Mouse (Mus musculus): ENCODE data around the gene Klhl23.
"Not testable (repeated sequence)": the region's sequence is repeated elsewhere in the genome, so short reads cannot be mapped to it uniquely, and the experiment has no call there.

The Klhl23 gene

GRCm38 (mm10) chr2:69821711-69822110 is at the start of gene Klhl23:
Gene Klhl23 (plus strand): TSS chr2:69821944.
- no peak for DNase-seq (ENCODE audit: low read depth in 2 of 2, low spot score in 2 of 2)

GRCm38 (mm10) chr2:69773331-69773730 is 48.4 kb upstream of the Klhl23 start:
- no peak for DNase-seq (ENCODE audit: low read depth in 2 of 2, low spot score in 2 of 2)

- peak; percentile 15 to 24 for DNase-seq (ENCODE audit: low read depth in 2 of 2, low spot score in 2 of 2)
Observed at GRCm38 (mm10) chr2:69777985-69778835, 43.5 kb upstream of the Klhl23 start.

DNA sequence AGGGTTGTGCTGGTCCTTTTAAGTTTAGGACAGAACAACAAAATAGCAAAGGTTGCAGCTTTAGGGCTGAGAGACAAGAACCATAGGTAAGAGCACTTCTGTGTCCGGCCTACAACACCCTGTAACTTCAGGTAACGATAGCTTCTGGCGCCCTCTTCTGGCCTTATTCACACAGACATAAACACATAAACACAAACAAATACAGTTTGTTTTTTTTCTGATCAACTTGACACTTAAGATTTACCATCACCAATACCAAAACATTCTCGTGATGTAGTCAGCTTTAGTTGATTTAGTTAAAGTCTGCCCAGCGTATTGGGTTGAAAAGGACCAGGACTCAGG is 42.9 kb upstream of the Klhl23 start:
- peak; percentile 28 to 58 for DNase-seq (ENCODE audit: low read depth in 2 of 2, low spot score in 2 of 2)

GRCm38 (mm10) chr2:69788974-69789373 is 32.8 kb upstream of the Klhl23 start:
- no peak for DNase-seq (ENCODE audit: low read depth in 2 of 2, low spot score in 2 of 2)

GRCm38 (mm10) chr2:69789429-69790069 is 32.2 kb upstream of the Klhl23 start, which contains the start of the genes Ccdc173 and Phospho2:
Gene Ccdc173 (minus strand): TSS chr2:69789575.
Gene Phospho2 (plus strand): TSS chr2:69789623.
- DNase-seq (ENCODE audit: low read depth in 2 of 2, low spot score in 2 of 2) = peak; percentile 97

- DNase-seq (ENCODE audit: low read depth in 2 of 2, low spot score in 2 of 2) = peak; percentile 77 to 83
Observed at GRCm38 (mm10) chr2:69790285-69790684, 31.5 kb upstream of the Klhl23 start.

- DNase-seq (ENCODE audit: low read depth in 2 of 2, low spot score in 2 of 2) = no peak
Observed at GRCm38 (mm10) chr2:69790722-69791121, 31.0 kb upstream of the Klhl23 start.

- DNase-seq (ENCODE audit: low read depth in 2 of 2, low spot score in 2 of 2) = peak; percentile 71 to 80
Observed at GRCm38 (mm10) chr2:69802911-69803312, 18.8 kb upstream of the Klhl23 start.

GRCm38 (mm10) chr2:69803756-69804155 is 18.0 kb upstream of the Klhl23 start:
- DNase-seq (ENCODE audit: low read depth in 2 of 2, low spot score in 2 of 2) = no peak

DNA sequence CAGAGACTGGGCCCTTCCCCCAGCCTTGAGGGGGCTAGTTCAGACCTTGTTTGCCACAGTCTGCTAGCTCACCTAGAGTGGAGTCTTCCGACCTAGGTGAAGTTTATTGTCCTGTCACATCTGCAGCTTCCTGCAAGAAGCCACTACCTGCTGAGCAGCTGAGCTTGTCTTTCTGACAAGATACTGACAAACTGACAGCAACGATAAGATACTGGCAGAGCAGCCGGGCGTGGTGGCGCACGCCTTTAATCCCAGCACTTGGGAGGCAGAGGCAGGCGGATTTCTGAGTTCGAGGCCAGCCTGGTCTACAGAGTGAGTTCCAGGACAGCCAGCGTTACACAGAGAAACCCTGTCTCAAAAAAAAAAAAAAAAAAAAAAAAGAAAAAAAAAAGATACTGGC is 17.1 kb upstream of the Klhl23 start:
- DNase-seq (ENCODE audit: low read depth in 2 of 2, low spot score in 2 of 2) = not testable (repeated sequence)

GRCm38 (mm10) chr2:69810169-69810568 is 11.6 kb upstream of the Klhl23 start:
- DNase-seq (ENCODE audit: low read depth in 2 of 2, low spot score in 2 of 2) = no peak

- DNase-seq (ENCODE audit: low read depth in 2 of 2, low spot score in 2 of 2) = not testable (repeated sequence)
Observed at GRCm38 (mm10) chr2:69811349-69811748, 10.4 kb upstream of the Klhl23 start.

DNA sequence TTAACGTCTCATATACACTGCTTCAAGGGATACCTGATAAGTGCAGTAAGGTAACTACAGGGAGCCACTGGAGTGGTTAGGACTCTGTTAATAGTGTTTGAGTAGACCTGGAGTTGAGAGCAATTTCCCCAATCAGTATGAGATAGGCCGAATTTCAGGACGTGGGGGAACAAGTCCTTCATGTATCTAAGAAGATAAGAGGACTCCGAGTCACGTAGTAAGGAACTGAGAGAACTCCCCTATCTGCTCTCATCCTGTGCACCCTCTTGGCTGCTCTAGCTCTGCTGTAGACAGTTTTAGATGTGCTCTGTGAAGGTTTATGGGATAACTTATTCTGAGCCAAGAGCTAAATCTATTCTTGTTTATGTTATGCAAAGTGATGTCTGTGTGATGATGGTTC is 5.2 kb upstream of the Klhl23 start:
- no peak for DNase-seq (ENCODE audit: low read depth in 2 of 2, low spot score in 2 of 2)

- no peak for DNase-seq (ENCODE audit: low read depth in 2 of 2, low spot score in 2 of 2)
Observed at GRCm38 (mm10) chr2:69818350-69819085, 3.2 kb upstream of the Klhl23 start.

DNA sequence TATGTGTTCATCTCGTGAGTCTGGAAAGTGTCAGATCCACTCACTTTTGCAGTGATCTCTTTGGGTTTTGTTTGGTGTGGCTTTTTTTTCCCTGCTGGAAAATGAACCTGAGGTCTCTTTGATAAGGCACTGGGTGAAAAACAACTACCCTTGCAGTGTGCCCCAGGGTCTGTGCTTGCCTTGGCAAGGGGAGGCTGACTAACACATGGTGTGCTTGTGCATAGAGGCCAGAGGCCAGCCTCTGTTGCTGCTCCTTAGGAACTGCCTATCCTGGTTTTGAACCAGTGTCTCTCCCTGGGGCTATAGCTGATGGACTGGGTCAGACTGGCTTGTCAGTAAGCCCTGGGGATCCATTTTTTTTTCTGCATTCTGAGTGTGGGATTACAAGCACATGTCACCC is 1.5 kb upstream of the Klhl23 start:
- DNase-seq (ENCODE audit: low read depth in 2 of 2, low spot score in 2 of 2) = no peak

DNA sequence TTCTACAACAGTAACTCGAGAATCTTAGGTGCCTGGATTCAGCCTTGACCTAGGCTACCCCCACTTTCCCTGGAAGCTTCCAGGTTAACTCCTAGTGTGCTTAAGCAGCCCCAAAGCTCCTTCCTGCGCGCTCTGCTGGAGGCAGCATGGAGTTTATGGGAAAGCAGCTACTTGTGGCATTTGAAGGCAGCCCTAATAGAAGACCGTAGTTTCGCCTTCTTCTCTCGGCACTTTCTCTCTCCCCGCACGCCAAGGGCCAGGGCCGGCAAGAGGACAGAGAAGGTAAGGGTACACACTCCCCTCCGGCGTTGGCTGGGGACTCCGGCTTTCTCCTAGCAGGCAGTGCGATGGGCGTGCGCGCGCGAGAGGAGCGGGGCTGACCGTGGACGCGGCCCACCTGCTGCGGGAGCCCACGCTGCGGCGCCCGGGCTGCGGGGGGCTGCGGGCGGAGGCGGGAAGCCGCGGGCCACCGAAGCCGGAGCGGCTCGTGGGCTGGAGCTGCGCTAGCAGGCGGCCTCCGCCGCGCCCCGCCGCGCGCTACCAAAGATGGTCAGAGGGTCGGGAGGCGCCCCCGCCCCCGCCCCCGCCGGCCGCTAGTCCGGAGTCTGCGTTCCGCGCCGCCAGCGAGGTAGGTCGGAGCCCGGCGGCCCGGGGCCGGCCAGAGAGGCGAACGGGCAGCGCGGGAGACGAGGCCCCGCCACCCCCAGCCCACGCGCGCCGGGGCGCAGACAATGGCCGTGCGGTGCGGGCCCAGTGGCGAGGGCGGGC is 801 bp downstream of the Klhl23 start:
- DNase-seq (ENCODE audit: low read depth in 2 of 2, low spot score in 2 of 2) = peak in 1 of 2 experiments; percentile 4

DNA sequence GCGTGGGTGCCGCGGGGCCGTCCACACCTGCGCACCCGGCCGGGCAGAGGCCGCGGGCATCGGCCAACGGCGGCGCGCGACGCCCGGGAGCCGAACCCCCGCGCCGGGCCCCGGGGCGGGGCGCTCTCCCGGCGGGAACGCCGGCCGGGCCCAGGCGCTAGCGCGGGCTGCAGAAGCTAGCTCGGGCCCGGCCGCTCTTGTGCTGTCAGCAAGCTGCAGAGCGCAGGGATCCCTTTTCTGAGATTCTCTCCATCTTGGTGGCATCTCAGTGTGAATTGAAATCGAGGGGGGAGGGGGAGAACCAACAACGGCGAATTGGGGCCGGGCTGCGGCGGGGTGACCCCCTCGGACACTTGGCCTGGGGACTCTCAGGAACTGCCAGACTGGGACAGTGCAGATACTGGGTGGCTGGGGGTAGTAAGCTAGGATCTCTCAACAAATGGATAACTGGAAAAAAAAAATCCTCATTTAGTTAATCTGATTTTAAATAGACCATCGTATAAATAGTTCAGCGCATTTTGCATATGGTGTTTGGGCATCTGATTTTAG is 1.5 kb downstream of the Klhl23 start:
- DNase-seq (ENCODE audit: low read depth in 2 of 2, low spot score in 2 of 2) = no peak

DNA sequence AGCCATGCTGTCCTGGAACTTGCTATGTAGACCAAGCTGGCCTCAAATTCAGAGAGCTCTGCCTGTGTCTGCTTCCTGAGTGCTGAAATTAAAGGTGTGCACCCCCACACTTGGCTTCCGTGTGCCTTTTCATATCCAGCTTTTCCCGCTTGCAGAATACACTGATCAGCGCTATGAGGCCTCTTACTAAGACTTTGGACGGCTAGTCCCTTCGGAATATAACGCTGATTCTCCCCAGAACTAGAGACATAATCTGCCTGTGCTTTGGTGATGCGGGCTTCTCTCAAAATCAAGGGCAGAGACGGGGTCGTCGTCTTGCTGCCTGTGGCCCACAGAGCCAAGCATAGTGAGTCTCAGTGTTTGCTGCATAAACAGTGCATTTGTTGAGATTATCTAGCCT is 4.2 kb downstream of the Klhl23 start:
- no peak for DNase-seq (ENCODE audit: low read depth in 2 of 2, low spot score in 2 of 2)

GRCm38 (mm10) chr2:69826380-69826779 is 4.6 kb downstream of the Klhl23 start:
- DNase-seq (ENCODE audit: low read depth in 2 of 2, low spot score in 2 of 2) = no peak

DNA sequence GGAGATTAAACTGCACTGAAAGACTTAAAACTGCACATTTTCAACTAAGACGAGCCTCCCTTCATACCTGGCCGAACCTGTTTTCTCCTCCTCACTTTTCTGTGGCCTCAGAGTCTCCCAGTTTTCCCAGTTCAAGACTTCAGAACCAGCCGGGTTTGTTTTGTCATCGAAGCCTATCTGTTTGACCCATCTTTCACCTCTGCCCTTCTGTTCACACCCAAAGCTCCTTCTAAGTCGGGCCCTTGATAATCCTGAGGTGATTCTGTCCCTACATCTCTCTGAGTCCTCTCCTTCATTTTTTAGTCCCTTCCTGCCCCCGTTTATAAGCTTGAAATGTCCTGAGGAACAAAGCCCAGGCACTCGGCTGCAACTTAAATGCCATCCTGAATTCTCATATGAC is 6.3 kb downstream of the Klhl23 start:
- no peak for DNase-seq (ENCODE audit: low read depth in 2 of 2, low spot score in 2 of 2)
